Mouse (Mus musculus) ES-E14 (cell line): ENCODE data around the gene Zcchc8.

Source experiments
- CHD2 ChIP-seq: IDR thresholded peaks from 2 replicates; pipeline ENCODE4 v1.6.1; 2014; ENCODE audit warnings: mild to moderate bottlenecking, low read depth, low read length, inconsistent platforms
- HCFC1 ChIP-seq: IDR thresholded peaks from 2 replicates; pipeline ENCODE4 v1.6.1; 2012; ENCODE audit warnings: low read length, inconsistent platforms, borderline replicate concordance; ENCODE audit not compliant: insufficient read depth

DNA sequence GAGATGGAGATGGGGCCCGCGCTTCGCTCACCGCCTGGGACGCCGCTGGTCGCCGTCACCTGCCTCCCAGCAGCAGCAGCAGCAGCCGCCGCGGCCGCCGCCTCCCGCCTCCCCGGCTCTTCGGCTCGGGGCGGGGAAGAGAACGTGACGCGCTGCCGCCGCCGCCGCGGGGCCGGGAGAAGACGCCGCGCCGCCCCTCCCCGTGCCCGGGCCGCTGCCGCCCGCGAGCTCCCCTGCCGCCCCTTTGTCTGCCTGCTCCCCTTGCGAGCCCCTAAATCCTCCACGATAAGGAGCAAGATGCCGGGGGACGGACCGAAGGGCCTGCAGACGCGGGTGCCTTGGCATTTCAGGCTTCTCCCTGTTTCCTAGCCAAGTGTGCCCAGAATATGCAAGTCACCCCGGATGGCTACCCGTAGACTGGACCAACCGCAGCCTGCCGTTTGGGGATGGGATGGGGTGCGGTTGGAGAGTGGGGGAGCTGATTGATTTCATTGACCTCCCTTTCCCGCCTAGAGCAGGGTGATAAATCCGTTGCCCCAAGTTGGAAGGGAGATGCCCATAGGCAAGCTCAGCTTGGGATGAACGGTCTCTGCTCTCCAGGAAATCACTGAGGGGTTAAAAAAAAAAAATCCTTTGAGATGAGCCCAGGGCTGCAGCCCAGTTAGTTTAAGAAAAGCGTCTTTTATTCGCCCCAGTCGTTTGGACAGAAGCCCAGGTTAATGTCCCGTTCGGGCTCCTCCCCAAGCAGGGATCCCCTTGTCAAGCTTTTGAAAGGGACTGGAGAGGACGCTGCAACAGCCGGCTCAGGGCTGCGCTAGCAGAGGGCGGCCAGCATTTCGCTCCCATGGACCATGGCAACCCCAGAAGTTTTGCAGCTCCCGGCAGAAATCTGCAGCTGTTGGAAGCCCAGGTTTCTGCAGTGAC lies 36.4 kb downstream of the Zcchc8 start, which contains the start of gene Clip1:
- TF ChIP-seq HCFC1 (no peak), CHD2 (no peak)
